Mouse (Mus musculus) kidney, postnatal 0 days (tissue): Measurements from ENCODE around the gene Trim43a. TPM values are rescaled to one million over a fixed set of nuclear protein-coding genes. Genes with fewer than 3 reads are reported as not detected.
"Not testable (repeated sequence)": the region's sequence is repeated elsewhere in the genome, so short reads cannot be mapped to it uniquely, and the experiment has no call there.

Experiments used
- ATAC-seq: fragments of 200-750 bp; cut with Nextera tagmentation; replicated peaks from 2 replicates; pipeline ENCODE4 v1.8.0; 2017; ENCODE audit warnings: low read depth, moderate number of reproducible peaks, moderate TSS enrichment, moderate library complexity; ENCODE audit not compliant: low FRiP score
- DNase-seq: peaks from one replicate; pipeline ENCODE4 v3.0.0-alpha.2; 2016; ENCODE audit warnings: low spot score
- H3K27ac ChIP-seq: fragments of 300-500 bp; sonication (generic); 2 replicates; pipeline ENCODE4 v1.5.1; 2014; ENCODE audit warnings: mild to moderate bottlenecking
- H3K27me3 ChIP-seq: fragments of 300-500 bp; sonication (generic); 2 replicates; pipeline ENCODE4 v1.6.1; 2014; ENCODE audit warnings: low read length, mixed read lengths; ENCODE audit not compliant: insufficient read depth
- H3K36me3 ChIP-seq: fragments of 300-500 bp; sonication (generic); 2 replicates; pipeline ENCODE4 v1.6.1; 2014; ENCODE audit warnings: low read length, mixed read lengths; ENCODE audit not compliant: insufficient read depth
- H3K4me1 ChIP-seq: fragments of 300-500 bp; sonication (generic); replicated peaks from 2 replicates; pipeline ENCODE4 v1.6.1; 2014; ENCODE audit warnings: antibody characterized with exemption, low read length, mixed read lengths; ENCODE audit not compliant: insufficient read depth
- H3K4me2 ChIP-seq: fragments of 300-500 bp; sonication (generic); 2 replicates; pipeline ENCODE4 v1.6.1; 2014; ENCODE audit warnings: mild to moderate bottlenecking, low read length, moderate library complexity, mixed read lengths
- H3K4me3 ChIP-seq: fragments of 300-500 bp; sonication (generic); replicated peaks from 2 replicates; pipeline ENCODE4 v1.5.1; 2014; ENCODE audit warnings: low read depth, low read length
- H3K9ac ChIP-seq: fragments of 300-500 bp; sonication (generic); 2 replicates; pipeline ENCODE4 v1.6.1; 2014; ENCODE audit warnings: low read depth, low read length
- H3K9me3 ChIP-seq: fragments of 300-500 bp; sonication (generic); replicated peaks from 2 replicates; pipeline ENCODE4 v1.6.1; 2016; ENCODE audit warnings: low read length, inconsistent platforms, mixed read lengths
- CTCF ChIP-seq: IDR thresholded peaks from 2 replicates; pipeline ENCODE4 v1.5.1; 2016; ENCODE audit warnings: antibody characterized with exemption, low read depth, mild to moderate bottlenecking, moderate library complexity
- WGBS: fragments of 180-500 bp; shearing (Covaris S2); extraction: QIAGEN DNeasy Blood & Tissue Kit; methylation state at CpG from one replicate; pipeline ENCODE4 v1.1.7; 2014; 5-methylcytosine and 5-hydroxymethylcytosine counted together
- polyA plus RNA-seq: library from polyadenylated mRNA; unstranded; fragments of >200 nt; fragmentation: Nextera tagmentation; extraction: Ambion mirVana; gene quantifications from 2 replicates; pipeline ENCODE4 v1.2.1, GENCODE M21; 2015

Gene Trim43a
- 0.15 TPM in 1 of 2 replicates, not detected in the other for polyA plus RNA-seq

GRCm38 (mm10) chr9:88580591-88580990 lies at the start of gene Trim43a:
Gene Trim43a, plus strand, starts transcription at chr9:88580891.
- WGBS: 81% methylated on average over 2 of the region's 2 CpGs
- H3K4me1 ChIP-seq, H3K9me3 ChIP-seq, H3K36me3 ChIP-seq, ATAC-seq, H3K9ac ChIP-seq, H3K4me3 ChIP-seq, DNase-seq, H3K4me2 ChIP-seq, H3K27me3 ChIP-seq, H3K27ac ChIP-seq: not testable (repeated sequence)

- Histone ChIP-seq H3K4me3 (no peak overlapping the region), H3K27ac (no peak overlapping the region), H3K4me2 (no peak overlapping the region), H3K27me3 (no peaks in the 10 kb centered on the region), H3K9ac (no peak overlapping the region), H3K4me1 (no peaks in the 10 kb centered on the region), H3K9me3 (no peaks in the 10 kb centered on the region), H3K36me3 (no peaks in the 10 kb centered on the region)
- 87% methylated on average over 5 of the region's 5 CpGs for WGBS
- TF ChIP-seq CTCF: no peak
- DNase-seq: no peak
- ATAC-seq: no peak
These were observed 46.6 kb upstream of the Trim43a start for GRCm38 (mm10) chr9:88534093-88534492.

DNA sequence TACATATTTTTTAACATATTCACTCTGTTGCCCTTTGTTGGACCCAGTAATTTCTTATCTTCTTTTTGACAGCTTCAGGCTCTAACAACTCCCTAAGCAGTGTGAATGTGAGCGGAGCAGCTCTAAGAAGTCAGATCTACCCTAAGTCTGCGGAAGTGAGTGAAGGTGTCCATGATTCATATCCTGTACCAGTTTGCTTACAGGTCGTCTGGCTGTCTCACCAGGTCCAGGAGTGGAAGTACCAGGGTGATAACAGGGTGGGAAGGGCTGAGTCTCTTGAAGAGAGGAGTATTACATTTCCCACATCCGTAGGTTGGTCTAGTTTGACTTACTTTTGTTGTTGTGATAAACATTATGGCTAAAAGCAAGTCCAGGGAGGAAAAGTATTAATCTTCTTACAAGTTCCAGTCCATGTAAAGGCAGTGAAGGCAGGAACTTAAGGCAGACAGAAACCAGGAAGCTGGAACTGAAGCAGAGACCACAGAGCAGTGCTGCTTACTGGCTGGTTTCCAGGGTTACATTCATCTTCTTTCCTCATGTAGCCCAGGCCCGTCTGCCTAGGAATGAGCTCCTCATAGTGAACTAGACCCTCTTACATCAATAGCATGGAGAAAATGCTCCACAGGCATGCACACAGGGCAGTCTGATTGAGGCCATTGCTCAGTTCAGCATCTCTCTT lies 41.0 kb upstream of the Trim43a start:
- ATAC-seq: no peak
- H3K4me3 ChIP-seq: no peak overlapping the region

GRCm38 (mm10) chr9:88542816-88543215 lies 37.9 kb upstream of the Trim43a start:
- no peaks in the 10 kb centered on the region for H3K9me3 ChIP-seq
- no peaks in the 10 kb centered on the region for H3K36me3 ChIP-seq
- ATAC-seq (peak; percentile 62), DNase-seq (peak; percentile 88)
- no peak overlapping the region for H3K9ac ChIP-seq
- H3K4me2 ChIP-seq: no peak overlapping the region
- no peak overlapping the region for H3K27ac ChIP-seq
- no peaks in the 10 kb centered on the region for H3K4me1 ChIP-seq
- no peaks in the 10 kb centered on the region for H3K27me3 ChIP-seq
- TF ChIP-seq CTCF: peak; percentile 77
- WGBS: 15% methylated on average over 2 of the region's 2 CpGs
- H3K4me3 ChIP-seq: no peak overlapping the region

More for the DNA sequence above, 41.0 kb upstream of the Trim43a start:
- Histone ChIP-seq H3K9me3 (no peaks in the 10 kb centered on the region), H3K9ac (no peak overlapping the region), H3K27ac (no peak overlapping the region), H3K4me1 (no peaks in the 10 kb centered on the region), H3K27me3 (no peaks in the 10 kb centered on the region), H3K36me3 (no peaks in the 10 kb centered on the region), H3K4me2 (no peak overlapping the region)
- 60% methylated on average over 5 of the region's 5 CpGs for WGBS
- no peak for TF ChIP-seq CTCF
- no peak for DNase-seq

- DNase-seq (peak; percentile 82), ATAC-seq (no peak)
- peak; percentile 71 for TF ChIP-seq CTCF
- H3K27me3 ChIP-seq: no peaks in the 10 kb centered on the region
- WGBS: 30% methylated on average over 3 of the region's 3 CpGs
- peaks cover 10% of the 10 kb centered on the region; the same call in 1 of the 2 replicates for H3K4me1 ChIP-seq
- H3K4me2 ChIP-seq: no peak overlapping the region
- H3K36me3 ChIP-seq: no peaks in the 10 kb centered on the region
- H3K9me3 ChIP-seq: no peaks in the 10 kb centered on the region
- no peak overlapping the region for H3K9ac ChIP-seq
- H3K4me3 ChIP-seq: no peak overlapping the region
- no peak overlapping the region for H3K27ac ChIP-seq
These were observed 35.2 kb upstream of the Trim43a start for GRCm38 (mm10) chr9:88545534-88545933.

DNA sequence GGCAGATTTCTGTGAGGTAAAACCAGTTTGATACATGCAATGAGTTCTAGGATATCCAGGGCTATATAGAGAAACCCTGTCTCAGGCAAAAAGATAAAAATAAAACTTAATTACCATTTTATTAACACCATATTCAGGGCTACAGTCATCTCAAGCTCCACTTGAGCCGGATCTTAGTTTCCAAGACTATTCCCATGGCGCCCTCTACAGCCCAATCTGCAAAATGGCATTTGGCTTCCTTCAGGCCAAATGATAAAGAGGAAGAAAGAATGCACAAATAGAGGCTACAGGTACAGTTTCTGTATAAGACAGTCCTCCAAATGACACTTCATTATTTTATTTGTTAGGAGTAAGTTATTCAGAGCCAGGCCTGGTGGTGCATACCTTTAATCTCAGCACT lies 34.5 kb upstream of the Trim43a start:
- TF ChIP-seq CTCF: peak; percentile 79
- Histone ChIP-seq H3K4me3 (no peak overlapping the region), H3K27ac (no peak overlapping the region), H3K36me3 (no peaks in the 10 kb centered on the region), H3K9me3 (no peaks in the 10 kb centered on the region), H3K4me1 (peaks cover 10% of the 10 kb centered on the region; the same call in 1 of the 2 replicates), H3K9ac (no peak overlapping the region), H3K4me2 (no peak overlapping the region), H3K27me3 (no peaks in the 10 kb centered on the region)
- DNase-seq (peak; percentile 75), ATAC-seq (no peak)
- WGBS: 5% methylated on average over 2 of the region's 2 CpGs
